Mouse (Mus musculus): ENCODE data around the gene Plcb4.

GRCm38 (mm10) chr2:135884534-135885180 is 225.8 kb downstream of the Plcb4 start:
- TF ChIP-seq CTCF (conservative IDR thresholded peaks at IDR 0.05 in 1 of 2, IDR thresholded peaks at IDR 0.05 in 1 of 2; ENCODE audit: low read depth in 2 of 2, low read length in 2 of 2) (no peak), KAT2A (IDR thresholded peaks at IDR 0.05; ENCODE audit: insufficient replicate concordance, low read length) (no peak), USF1 (IDR thresholded peaks at IDR 0.05; ENCODE audit: low read depth, low read length) (no peak), POLR2A (IDR thresholded peaks at IDR 0.05; ENCODE audit: low read depth, low read length) (no peak), NELFE (IDR thresholded peaks at IDR 0.05; ENCODE audit: low read depth, low read length) (no peak), HCFC1 (IDR thresholded peaks at IDR 0.05; ENCODE audit: low read depth, low read length) (no peak), SMC3 (IDR thresholded peaks at IDR 0.05; ENCODE audit: low read depth, low read length) (no peak), TBP (conservative IDR thresholded peaks at IDR 0.05; ENCODE audit: low read depth, low read length) (no peak), EP300 (IDR thresholded peaks at IDR 0.05; ENCODE audit: low read length) (no peak), CHD1 (IDR thresholded peaks at IDR 0.05; ENCODE audit: low read depth, low read length) (no peak), GABPA (IDR thresholded peaks at IDR 0.05; ENCODE audit: insufficient replicate concordance, low read depth, low read length) (no peak), MEF2A (IDR thresholded peaks at IDR 0.05; ENCODE audit: borderline replicate concordance, low read depth, low read length) (no peak), BHLHE40 (IDR thresholded peaks at IDR 0.05; ENCODE audit: low read depth, low read length) (no peak)

Measured in CH12.LX (cell line).